Mouse (Mus musculus): Measurements from ENCODE around the gene Mycl.

GRCm38 (mm10) chr4:122998537-122999262 lies 3.2 kb downstream of the Mycl start:
- no peak for TF ChIP-seq CTCF (IDR thresholded peaks at IDR 0.05; ENCODE audit: borderline replicate concordance, insufficient read depth, low read depth, low read length)
- TF ChIP-seq POLR2A (IDR thresholded peaks at IDR 0.05; ENCODE audit: borderline replicate concordance, insufficient read depth, low read length) = no peak

Measured in cerebellum, adult 2 months (tissue).